Mouse (Mus musculus): ENCODE measurements around the gene Lrrc23.

GRCm38 (mm10) chr6:124731038-124731437 lies 48.5 kb downstream of the Lrrc23 start:
- TF ChIP-seq CTCF (IDR thresholded peaks at IDR 0.05; ENCODE audit: borderline replicate concordance, extremely low read depth, insufficient read depth, insufficient read length) (no peak), POLR2A (IDR thresholded peaks at IDR 0.05; ENCODE audit: borderline replicate concordance, extremely low read depth, insufficient read depth, insufficient read length, poor library complexity, severe bottlenecking) (no peak)

Measured in brain, embryonic 14.5 days (tissue).